Mouse (Mus musculus): ENCODE results near the gene Mtx1. TPM values are rescaled to one million over a fixed set of nuclear protein-coding genes. Genes with fewer than 3 reads are reported as not detected.

Gene Mtx1
- polyA plus RNA-seq, 1 experiment from 2014 or later, result 197 TPM

- no peak overlapping the region for H3K4me3 ChIP-seq
- no peaks in the 10 kb centered on the region; the same call in 1 of the 2 replicates for H3K36me3 ChIP-seq
- H3K4me2 ChIP-seq, result no peak overlapping the region
- 87% methylated on average over 21 of the region's 21 CpGs for WGBS
- H3K27ac ChIP-seq, result 0 out of 2 replicates have a peak overlapping the region, but pooled peaks have one; percentile 5
- peaks cover 23% of the 10 kb centered on the region for H3K4me1 ChIP-seq
- no peaks in the 10 kb centered on the region for H3K9me3 ChIP-seq
- no peak overlapping the region for H3K9ac ChIP-seq
- H3K27me3 ChIP-seq, result no peaks in the 10 kb centered on the region
- no peak for ATAC-seq (ENCODE audit: borderline replicate concordance, extremely low read depth, low FRiP score, low TSS enrichment)
These were observed 10.8 kb upstream of the Mtx1 start for GRCm38 (mm10) chr3:89237682-89238081.

- WGBS, result 87% methylated on average over 10 of the region's 10 CpGs
- no peak overlapping the region for H3K4me2 ChIP-seq
These were observed 9.6 kb upstream of the Mtx1 start for GRCm38 (mm10) chr3:89236516-89236915.

DNA sequence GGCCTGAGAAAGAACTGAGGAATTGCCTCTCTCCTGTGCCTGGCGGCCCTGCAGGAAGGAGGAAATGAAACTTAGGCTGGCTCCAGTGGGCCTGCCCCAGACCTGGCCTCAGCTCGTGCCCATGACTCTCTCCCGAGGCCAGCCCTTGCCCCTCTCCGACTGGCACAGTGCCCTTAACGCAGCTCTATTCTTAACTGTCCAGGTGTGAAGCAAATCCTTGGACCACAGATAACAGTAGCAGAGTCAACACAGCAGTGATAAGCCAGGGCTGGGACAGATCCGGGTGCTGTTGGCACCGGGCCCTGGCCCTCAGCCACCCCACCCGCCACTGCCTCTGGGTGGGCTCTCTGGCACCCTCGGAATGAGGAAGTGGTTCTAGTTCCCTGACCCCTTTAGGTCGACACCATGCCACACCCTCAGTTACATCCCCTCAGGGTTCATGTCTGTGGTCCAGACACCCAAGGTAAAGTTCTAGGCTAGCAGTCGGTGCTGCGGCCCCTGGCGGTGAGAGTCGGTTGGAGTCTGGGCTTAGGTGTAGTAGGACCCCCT is 6.7 kb upstream of the Mtx1 start:
- H3K9me3 ChIP-seq, result no peaks in the 10 kb centered on the region
- peak overlapping the region; percentile 86 for H3K27ac ChIP-seq
- WGBS, result 46% methylated on average over 14 of the region's 14 CpGs
- peaks cover 12% of the 10 kb centered on the region; the same call in 1 of the 2 replicates for H3K27me3 ChIP-seq
- H3K4me2 ChIP-seq, result peak overlapping the region; percentile 83
- H3K4me3 ChIP-seq, result no peak overlapping the region
- no peaks in the 10 kb centered on the region; the same call in 1 of the 2 replicates for H3K36me3 ChIP-seq
- ATAC-seq (ENCODE audit: borderline replicate concordance, extremely low read depth, low FRiP score, low TSS enrichment), result peak; percentile 62
- H3K4me1 ChIP-seq, result peaks cover 36% of the 10 kb centered on the region
- no peak overlapping the region for H3K9ac ChIP-seq

More at GRCm38 (mm10) chr3:89236516-89236915, 9.6 kb upstream of the Mtx1 start:
- peaks cover 28% of the 10 kb centered on the region for H3K4me1 ChIP-seq
- ATAC-seq (ENCODE audit: borderline replicate concordance, extremely low read depth, low FRiP score, low TSS enrichment), result no peak
- H3K27me3 ChIP-seq, result no peaks in the 10 kb centered on the region
- H3K9me3 ChIP-seq, result no peaks in the 10 kb centered on the region
- H3K9ac ChIP-seq, result no peak overlapping the region
- no peak overlapping the region for H3K4me3 ChIP-seq
- no peak overlapping the region for H3K27ac ChIP-seq
- no peaks in the 10 kb centered on the region; the same call in 1 of the 2 replicates for H3K36me3 ChIP-seq

- 52% methylated on average over 6 of the region's 6 CpGs for WGBS
- no peak for ATAC-seq (ENCODE audit: borderline replicate concordance, extremely low read depth, low FRiP score, low TSS enrichment)
- Histone ChIP-seq H3K9me3 (no peaks in the 10 kb centered on the region), H3K36me3 (no peaks in the 10 kb centered on the region; the same call in 1 of the 2 replicates), H3K4me1 (peaks cover 36% of the 10 kb centered on the region), H3K27ac (peak overlapping the region; percentile 86), H3K4me3 (peak overlapping the region; percentile 46), H3K27me3 (peaks cover 13% of the 10 kb centered on the region; the same call in 1 of the 2 replicates), H3K4me2 (peak overlapping the region; percentile 83), H3K9ac (no peak overlapping the region)
These were observed 5.7 kb upstream of the Mtx1 start for GRCm38 (mm10) chr3:89232614-89233013.

- H3K4me3 ChIP-seq, result peak overlapping the region; percentile 46
- peak overlapping the region; percentile 86 for H3K27ac ChIP-seq
- peaks cover 13% of the 10 kb centered on the region; the same call in 1 of the 2 replicates for H3K27me3 ChIP-seq
- 64% methylated on average over 16 of the region's 16 CpGs for WGBS
- H3K36me3 ChIP-seq, result no peaks in the 10 kb centered on the region
- peaks cover 44% of the 10 kb centered on the region for H3K4me1 ChIP-seq
- ATAC-seq (ENCODE audit: borderline replicate concordance, extremely low read depth, low FRiP score, low TSS enrichment), result no peak
- peak overlapping the region; percentile 17; the same call in 1 of the 2 replicates for H3K9ac ChIP-seq
- H3K4me2 ChIP-seq, result peak overlapping the region; percentile 83
- no peaks in the 10 kb centered on the region for H3K9me3 ChIP-seq
These were observed 4.9 kb upstream of the Mtx1 start for GRCm38 (mm10) chr3:89231772-89232275.

DNA sequence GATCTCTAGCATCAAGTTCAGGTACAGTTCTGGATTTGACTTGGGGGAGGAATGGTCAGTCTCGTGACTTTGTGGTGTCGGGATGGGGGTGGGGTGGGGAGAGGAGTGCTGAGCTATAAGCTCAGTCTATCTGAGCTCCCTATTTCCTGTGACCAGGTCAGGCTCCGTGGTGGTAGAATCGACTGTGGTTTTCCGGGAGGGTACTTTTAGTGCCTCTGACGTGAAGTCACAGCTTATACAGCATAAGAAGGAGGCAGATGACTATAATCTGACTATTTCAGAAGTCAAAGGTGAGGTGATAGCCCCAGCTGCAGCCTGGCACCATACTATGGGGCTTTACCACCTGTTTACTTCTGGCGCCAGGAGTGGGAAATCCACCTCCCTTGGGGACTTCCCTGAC is 4.5 kb upstream of the Mtx1 start:
- 43% methylated on average over 7 of the region's 7 CpGs for WGBS
- H3K27ac ChIP-seq, result peak overlapping the region; percentile 86
- H3K27me3 ChIP-seq, result peaks cover 13% of the 10 kb centered on the region; the same call in 1 of the 2 replicates
- no peaks in the 10 kb centered on the region for H3K36me3 ChIP-seq
- peak overlapping the region; percentile 17; the same call in 1 of the 2 replicates for H3K9ac ChIP-seq
- H3K4me3 ChIP-seq, result peak overlapping the region; percentile 46
- peak overlapping the region; percentile 83 for H3K4me2 ChIP-seq
- no peak for ATAC-seq (ENCODE audit: borderline replicate concordance, extremely low read depth, low FRiP score, low TSS enrichment)
- no peaks in the 10 kb centered on the region for H3K9me3 ChIP-seq
- H3K4me1 ChIP-seq, result peaks cover 49% of the 10 kb centered on the region

DNA sequence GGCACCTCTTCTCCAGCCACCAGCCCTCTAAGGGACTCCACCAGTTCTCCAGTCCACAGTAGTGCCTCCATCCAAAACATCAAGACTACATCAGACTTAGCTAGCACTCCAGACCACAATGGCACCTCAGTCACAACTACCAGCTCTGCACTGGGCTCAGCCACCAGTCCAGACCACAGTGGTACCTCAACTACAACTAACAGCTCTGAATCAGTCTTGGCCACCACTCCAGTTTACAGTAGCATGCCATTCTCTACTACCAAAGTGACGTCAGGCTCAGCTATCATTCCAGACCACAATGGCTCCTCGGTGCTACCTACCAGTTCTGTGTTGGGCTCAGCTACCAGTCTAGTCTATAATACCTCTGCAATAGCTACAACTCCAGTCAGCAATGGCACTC is 3.7 kb upstream of the Mtx1 start:
- Histone ChIP-seq H3K4me2 (peak overlapping the region; percentile 83), H3K4me3 (peak overlapping the region; percentile 46), H3K9me3 (no peaks in the 10 kb centered on the region), H3K9ac (no peak overlapping the region), H3K27me3 (peaks cover 13% of the 10 kb centered on the region; the same call in 1 of the 2 replicates), H3K36me3 (no peaks in the 10 kb centered on the region), H3K27ac (no peak overlapping the region), H3K4me1 (peaks cover 49% of the 10 kb centered on the region)
- WGBS, result 61% methylated on average over 2 of the region's 2 CpGs
- ATAC-seq (ENCODE audit: borderline replicate concordance, extremely low read depth, low FRiP score, low TSS enrichment), result no peak

DNA sequence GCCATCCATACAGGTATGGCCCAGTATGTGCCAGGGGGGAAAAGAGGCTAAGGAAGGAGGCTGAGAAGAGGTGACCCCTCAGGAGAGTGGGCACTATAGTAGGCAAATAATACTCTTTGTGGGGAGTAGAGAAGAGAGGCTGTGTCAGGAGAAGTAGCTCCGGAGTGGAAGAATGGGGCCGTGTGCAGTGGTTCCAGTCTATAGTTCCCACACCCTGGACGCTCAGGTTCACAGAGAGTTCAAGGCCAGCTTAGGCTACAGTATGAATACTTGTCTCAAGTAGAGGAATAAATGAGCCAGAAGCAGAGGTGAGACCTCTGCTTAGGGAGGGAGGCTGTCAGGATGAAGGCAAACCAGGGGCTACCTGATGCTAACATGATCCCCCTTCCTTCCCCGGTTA is 2.4 kb upstream of the Mtx1 start:
- H3K4me1 ChIP-seq, result peaks cover 51% of the 10 kb centered on the region
- no peak for ATAC-seq (ENCODE audit: borderline replicate concordance, extremely low read depth, low FRiP score, low TSS enrichment)
- H3K9me3 ChIP-seq, result no peaks in the 10 kb centered on the region
- peak overlapping the region; percentile 18; the same call in 1 of the 2 replicates for H3K9ac ChIP-seq
- H3K36me3 ChIP-seq, result no peaks in the 10 kb centered on the region
- peak overlapping the region; percentile 46 for H3K4me3 ChIP-seq
- H3K27ac ChIP-seq, result peak overlapping the region; percentile 91
- H3K27me3 ChIP-seq, result peaks cover 13% of the 10 kb centered on the region; the same call in 1 of the 2 replicates
- H3K4me2 ChIP-seq, result peak overlapping the region; percentile 83
- 41% methylated on average over 4 of the region's 4 CpGs for WGBS

- Histone ChIP-seq H3K4me1 (peaks cover 47% of the 10 kb centered on the region), H3K9me3 (no peaks in the 10 kb centered on the region), H3K4me2 (peak within 1 kb of the TSS; percentile 83), H3K36me3 (no peaks in the 10 kb centered on the region), H3K27ac (peak within 1 kb of the TSS; percentile 91), H3K4me3 (peak within 1 kb of the TSS; percentile 46), H3K9ac (peak within 1 kb of the TSS; percentile 46), H3K27me3 (peaks cover 13% of the 10 kb centered on the region; the same call in 1 of the 2 replicates)
- 24% methylated on average over 9 of the region's 10 CpGs for WGBS
- ATAC-seq (ENCODE audit: borderline replicate concordance, extremely low read depth, low FRiP score, low TSS enrichment), result peak; percentile 13; the same call in 1 of the 2 replicates
These were observed 1.9 kb upstream of the Mtx1 start, which contains the start of gene Muc1 for GRCm38 (mm10) chr3:89228836-89229235. Gene Muc1, plus strand, starts transcription at chr3:89229057.

DNA sequence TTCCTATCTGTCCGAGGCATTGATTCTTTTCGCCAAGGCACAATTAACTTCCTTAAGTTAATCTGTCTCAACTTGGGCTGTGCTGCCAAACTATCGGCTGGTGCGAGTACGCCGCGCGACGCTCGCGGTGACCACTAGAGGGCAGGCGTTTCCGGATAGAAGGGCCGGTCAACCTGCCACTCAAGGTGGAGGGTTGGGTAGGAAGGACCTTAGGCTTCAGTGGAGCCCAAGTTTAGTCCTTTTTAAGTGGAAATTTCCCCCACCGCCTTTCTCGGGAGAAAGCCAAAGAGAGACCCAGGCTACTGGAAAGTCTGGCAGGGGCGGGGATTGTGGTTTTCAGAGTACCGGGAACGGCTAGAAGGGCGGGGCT is 1.3 kb upstream of the Mtx1 start:
- peak overlapping the region; percentile 46 for H3K4me3 ChIP-seq
- H3K36me3 ChIP-seq, result no peaks in the 10 kb centered on the region
- peaks cover 40% of the 10 kb centered on the region for H3K4me1 ChIP-seq
- H3K27me3 ChIP-seq, result peaks cover 13% of the 10 kb centered on the region; the same call in 1 of the 2 replicates
- peak overlapping the region; percentile 83 for H3K4me2 ChIP-seq
- peak; percentile 20; the same call in 1 of the 2 replicates for ATAC-seq (ENCODE audit: borderline replicate concordance, extremely low read depth, low FRiP score, low TSS enrichment)
- peak overlapping the region; percentile 91 for H3K27ac ChIP-seq
- under 1% methylated on average over 20 of the region's 20 CpGs for WGBS
- H3K9me3 ChIP-seq, result no peaks in the 10 kb centered on the region
- peak overlapping the region; percentile 46; the same call in 1 of the 2 replicates for H3K9ac ChIP-seq

- WGBS, result 5% methylated on average over 41 of the region's 41 CpGs
- H3K9me3 ChIP-seq, result no peaks in the 10 kb centered on the region
- H3K4me3 ChIP-seq, result peak overlapping the region; percentile 46
- peak overlapping the region; percentile 83 for H3K4me2 ChIP-seq
- H3K9ac ChIP-seq, result peak overlapping the region; percentile 46
- ATAC-seq (ENCODE audit: borderline replicate concordance, extremely low read depth, low FRiP score, low TSS enrichment), result peak; percentile 73
- no peaks in the 10 kb centered on the region for H3K36me3 ChIP-seq
- H3K27me3 ChIP-seq, result peaks cover 13% of the 10 kb centered on the region; the same call in 1 of the 2 replicates
- H3K4me1 ChIP-seq, result peaks cover 35% of the 10 kb centered on the region
- peak overlapping the region; percentile 91 for H3K27ac ChIP-seq
These were observed 655 bp upstream of the Mtx1 start for GRCm38 (mm10) chr3:89227307-89228179.
